Mouse (Mus musculus): Measurements from ENCODE around the gene Dmbx1.
A peak's percentile ranks its signal among the peaks of the same experiment; 100 is the strongest.

The Dmbx1 gene

DNA sequence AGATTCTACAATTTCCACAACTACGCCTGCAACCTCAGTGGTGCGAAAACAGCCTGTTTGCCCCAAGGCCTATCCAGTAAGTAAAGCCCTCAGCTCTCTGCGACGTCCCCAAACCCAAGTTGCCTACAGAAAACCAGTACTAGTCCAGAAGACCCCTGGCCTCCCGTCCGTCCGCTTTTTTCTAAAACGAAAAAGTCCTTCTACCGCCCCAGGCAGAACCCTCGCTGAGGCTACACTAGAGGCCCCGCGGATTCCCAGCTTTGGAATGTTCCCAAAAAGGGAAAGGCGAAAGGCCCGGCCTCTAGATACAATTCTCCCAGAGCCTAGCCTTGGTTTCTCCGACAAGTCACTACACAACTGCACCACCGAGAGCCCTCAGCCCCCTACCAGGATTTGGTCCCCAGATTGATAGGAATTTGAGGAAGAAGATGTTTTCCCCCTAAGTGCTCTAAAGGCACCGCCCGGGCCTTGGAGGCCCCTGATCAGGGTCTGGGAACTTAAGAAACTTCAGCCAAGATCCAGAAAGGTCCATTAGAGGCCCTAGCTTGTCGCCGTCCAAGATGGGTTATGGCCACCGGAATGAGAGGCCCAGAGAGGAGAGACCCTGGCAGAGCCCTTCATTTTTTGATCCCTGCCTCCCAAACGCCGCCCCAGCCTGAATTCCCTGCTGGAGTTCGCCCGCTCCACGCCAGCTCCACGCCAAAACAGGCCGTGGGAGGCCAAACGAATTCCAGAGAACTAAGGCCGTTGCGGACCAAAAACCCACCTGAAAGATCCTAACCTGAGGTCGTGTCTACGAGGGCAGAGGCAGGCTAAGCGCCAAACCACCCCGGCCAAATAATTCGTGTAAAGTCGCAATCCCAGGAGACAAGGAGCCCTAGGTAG is 1.2 kb downstream of the Dmbx1 start:
- peak; percentile 4 for DNase-seq (ENCODE audit: low spot score)

GRCm38 (mm10) chr4:115937061-115937976 is 2.4 kb downstream of the Dmbx1 start:
- DNase-seq (ENCODE audit: low spot score) = no peak

GRCm38 (mm10) chr4:115936646-115937045 is 3.1 kb downstream of the Dmbx1 start:
- DNase-seq (ENCODE audit: low spot score) = no peak

DNA sequence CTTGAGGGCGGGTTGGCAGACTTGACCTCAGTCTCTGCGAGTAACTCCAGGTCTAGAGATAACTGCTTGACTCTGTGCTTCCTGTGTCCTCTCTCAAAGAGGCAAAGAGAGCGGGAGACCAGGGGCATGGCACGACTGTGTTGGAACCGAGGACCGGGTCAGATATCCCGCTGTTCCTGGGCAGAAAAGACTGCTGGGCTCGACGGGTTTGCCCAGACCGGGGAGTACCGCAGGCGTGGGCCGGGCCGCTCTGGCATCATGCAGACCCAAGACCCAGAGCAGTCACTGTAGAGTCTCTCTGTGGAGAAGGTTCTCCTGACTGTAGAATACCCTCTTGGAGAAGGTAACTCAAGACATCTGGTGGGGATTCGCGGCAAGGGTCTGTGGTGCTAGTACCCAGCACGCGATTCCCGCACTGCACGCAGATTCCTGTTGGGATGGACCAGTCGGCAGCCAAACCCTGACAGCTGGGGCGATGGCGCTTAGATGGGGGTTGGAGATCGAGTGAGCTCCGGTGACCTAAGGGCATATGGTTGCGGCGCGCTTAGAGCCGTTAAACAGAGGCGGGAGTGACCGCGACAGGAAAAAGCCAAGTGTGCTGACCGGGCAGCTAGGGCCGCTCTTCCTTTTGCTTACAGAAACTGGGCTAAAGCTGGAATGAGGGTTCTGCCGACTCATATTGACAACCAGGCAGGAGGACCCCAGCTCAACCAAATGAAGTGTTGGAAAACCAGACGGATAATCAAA is 3.7 kb downstream of the Dmbx1 start:
- DNase-seq (ENCODE audit: low spot score) = peak; percentile 4

DNA sequence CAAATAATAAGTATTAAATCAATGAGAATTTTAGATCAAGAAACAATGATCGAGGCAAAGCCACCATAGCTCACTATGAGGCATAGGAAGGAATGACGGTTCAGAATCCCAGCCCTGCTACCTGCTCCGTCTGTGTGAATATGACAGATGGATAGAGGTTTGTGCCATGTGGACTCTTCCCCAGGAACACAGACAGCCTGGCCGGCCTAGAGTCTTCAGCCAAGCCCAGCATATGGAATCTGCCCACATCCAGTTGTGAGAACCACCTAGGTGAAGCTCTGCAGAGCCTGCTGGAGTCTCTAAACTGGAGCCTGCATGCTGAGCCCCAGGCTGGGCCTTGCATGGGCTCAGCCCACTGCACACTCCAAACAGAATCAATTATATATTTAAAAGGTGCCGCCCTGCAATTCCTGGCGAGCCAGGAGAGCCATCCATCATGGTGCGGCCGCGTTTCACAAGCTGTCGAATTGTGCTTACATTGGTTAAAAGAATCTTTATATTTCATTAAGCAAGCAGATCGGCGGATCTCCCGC is 8.1 kb downstream of the Dmbx1 start:
- no peak for DNase-seq (ENCODE audit: low spot score)

DNA sequence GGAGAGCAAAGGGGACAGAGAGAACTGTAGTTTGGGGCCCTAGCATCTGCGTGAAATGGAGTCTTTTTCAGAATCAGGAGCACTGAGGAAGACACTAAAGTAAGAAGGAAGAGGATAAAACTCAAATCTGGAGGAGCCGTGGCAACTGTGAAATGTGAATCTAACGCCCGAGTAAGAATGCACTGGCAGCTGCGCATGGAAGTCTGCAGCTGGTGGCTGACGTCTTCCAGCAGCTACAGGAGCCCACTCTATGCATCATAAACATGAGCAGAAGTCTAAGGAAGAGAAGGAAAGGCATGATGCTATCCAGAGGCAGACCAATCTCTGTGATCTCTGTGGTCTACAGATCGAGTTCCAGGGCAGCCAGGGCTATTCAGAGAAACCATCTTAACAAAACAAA is 12.1 kb downstream of the Dmbx1 start:
- no peak for DNase-seq (ENCODE audit: low spot score)

GRCm38 (mm10) chr4:115923262-115923880 is 16.4 kb downstream of the Dmbx1 start:
- DNase-seq (ENCODE audit: low spot score) = no peak

- DNase-seq (ENCODE audit: low spot score) = no peak
Measured at GRCm38 (mm10) chr4:115922688-115923087, 17.0 kb downstream of the Dmbx1 start.

- no peak for DNase-seq (ENCODE audit: low spot score)
Measured at GRCm38 (mm10) chr4:115919911-115920310, 19.8 kb downstream of the Dmbx1 start.

- DNase-seq (ENCODE audit: low spot score) = no peak
Measured at GRCm38 (mm10) chr4:115911586-115911985, 28.1 kb downstream of the Dmbx1 start.

DNA sequence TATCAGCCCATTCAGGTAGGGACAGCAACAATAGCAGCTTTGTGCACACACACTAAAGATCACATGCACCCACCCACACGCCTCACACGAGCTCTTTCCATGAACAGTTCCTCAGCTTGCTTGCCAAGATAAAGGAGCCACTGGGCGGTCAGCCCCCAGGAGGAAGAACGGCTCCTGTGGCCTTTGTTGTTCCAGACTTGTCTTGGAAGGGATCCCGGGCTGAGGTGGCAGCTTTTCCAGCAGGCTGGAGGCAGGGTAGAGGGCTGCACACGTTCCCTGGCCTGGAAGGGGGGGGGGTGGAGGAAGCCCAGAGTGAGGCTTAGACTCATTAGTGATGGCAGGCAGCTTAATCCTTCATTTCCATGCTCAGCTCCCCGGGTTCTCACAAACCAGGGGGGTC is 31.1 kb downstream of the Dmbx1 start:
- DNase-seq (ENCODE audit: low spot score) = no peak

DNA sequence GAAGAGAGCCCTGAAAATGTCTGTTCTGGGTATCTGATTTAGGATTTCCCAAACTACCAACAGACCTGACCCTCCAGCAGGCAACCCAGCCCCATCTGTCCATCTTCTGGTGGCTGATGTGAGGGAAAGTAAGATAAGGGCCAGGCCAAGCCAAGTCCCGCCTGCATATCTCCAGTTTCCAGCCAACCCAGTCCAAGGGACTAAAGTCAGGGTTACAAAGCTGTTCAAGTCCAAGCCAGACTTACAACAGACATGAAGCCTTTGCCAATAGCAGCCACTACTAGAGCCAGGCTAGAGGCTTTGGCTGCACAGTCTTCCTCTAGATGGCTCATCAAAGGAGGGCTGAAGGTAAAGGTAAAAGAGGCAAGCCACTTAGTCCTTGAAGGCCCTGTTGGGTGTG is 31.7 kb downstream of the Dmbx1 start:
- no peak for DNase-seq (ENCODE audit: low spot score)

GRCm38 (mm10) chr4:115906791-115907190 is 32.9 kb downstream of the Dmbx1 start:
- no peak for DNase-seq (ENCODE audit: low spot score)

DNA sequence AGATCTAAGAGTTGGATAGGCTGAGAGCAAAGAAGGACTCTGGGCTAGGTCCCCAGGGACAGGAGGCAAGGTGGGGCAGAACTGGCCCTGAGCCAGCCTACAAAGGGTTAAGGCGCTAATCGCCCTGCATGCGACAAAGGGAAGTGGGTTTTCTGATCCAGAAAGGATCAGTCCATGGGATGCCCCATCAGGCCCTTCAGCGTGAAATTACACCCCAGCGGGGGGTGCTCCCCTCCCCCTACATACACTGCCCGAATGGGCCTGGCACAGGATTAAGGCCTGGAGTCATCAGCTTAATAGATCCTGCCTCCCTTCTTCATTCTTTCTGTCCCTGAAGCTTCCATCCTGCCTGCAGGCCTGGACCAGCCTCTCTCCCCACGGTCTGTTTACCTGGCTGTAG is 34.0 kb downstream of the Dmbx1 start:
- DNase-seq (ENCODE audit: low spot score) = no peak

- no peak for DNase-seq (ENCODE audit: low spot score)
Measured at GRCm38 (mm10) chr4:115904375-115904774, 35.4 kb downstream of the Dmbx1 start.

DNA sequence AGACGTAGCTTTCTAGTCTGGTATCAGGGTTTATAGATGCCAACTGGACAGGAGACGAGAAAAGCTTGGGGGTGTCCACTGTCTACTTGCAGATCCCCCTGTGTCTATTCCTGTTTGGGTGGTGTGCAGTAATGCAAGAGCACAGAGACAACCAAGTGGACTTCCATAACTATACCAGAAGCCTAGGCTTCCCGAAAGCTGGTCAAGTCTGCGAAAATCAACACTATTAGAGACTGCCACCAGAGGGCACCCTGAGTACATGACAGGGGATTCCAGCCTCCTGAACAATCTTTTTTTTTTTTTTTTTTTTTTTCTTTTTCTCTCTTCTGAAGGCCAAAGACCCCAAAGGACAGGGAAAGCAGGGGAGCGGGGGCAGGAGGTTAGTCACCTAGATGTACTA is 36.9 kb downstream of the Dmbx1 start:
- peak; percentile 82 for DNase-seq (ENCODE audit: low spot score)

GRCm38 (mm10) chr4:115897901-115898631 is 41.7 kb downstream of the Dmbx1 start:
- no peak for DNase-seq (ENCODE audit: low spot score)

- no peak for DNase-seq (ENCODE audit: low spot score)
Measured at GRCm38 (mm10) chr4:115894281-115894680, 45.4 kb downstream of the Dmbx1 start.

- DNase-seq (ENCODE audit: low spot score) = no peak
Measured at GRCm38 (mm10) chr4:115890553-115890952, 49.2 kb downstream of the Dmbx1 start, which contains the start of gene 6430628N08Rik. 6430628N08Rik (plus strand) TSS chr4:115890665.

DNA sequence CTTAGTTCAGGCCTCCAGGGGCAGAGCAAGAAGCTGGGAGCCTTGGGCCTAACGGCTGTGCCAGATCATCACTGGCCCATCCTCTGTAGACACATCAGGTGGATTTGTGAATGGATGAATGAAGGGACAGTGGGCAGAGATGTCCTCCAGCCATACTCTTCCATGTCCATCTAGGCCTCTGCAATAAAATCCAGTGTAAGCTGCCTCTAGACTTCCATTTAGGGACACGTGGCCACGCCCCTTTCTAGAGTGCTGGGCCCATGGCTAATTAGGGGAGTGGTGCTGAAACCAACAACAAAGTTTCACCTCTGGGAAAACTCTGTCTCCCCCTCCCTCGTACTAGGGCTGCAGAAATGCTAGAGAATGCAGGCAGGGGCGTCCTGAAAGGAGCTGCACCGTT is 49.7 kb downstream of the Dmbx1 start:
- no peak for DNase-seq (ENCODE audit: low spot score)

DNA sequence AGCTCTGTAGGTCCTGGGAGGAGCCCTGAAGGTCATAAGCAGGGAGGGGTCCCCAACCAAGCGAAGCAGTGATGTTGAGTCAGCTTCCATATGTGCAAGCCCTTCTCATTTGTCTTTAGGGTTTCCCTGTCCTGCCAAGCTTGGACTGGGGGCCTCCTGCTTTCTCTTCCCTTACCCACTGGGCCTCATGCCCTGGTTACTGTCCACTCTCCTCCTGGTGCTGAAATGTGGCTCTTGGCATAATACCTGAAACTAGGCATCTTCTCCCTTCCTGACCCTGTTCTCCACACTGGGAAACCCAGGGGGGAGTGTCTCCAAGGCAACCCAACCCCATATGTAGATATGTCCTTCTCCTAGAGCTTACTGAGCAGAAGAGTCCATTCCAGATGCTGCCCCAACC is 52.9 kb downstream of the Dmbx1 start:
- no peak for DNase-seq (ENCODE audit: low spot score)
